Mouse (Mus musculus) large intestine, adult 2 months (tissue): ENCODE results near the gene Rnpc3. TPM values are rescaled to one million over a fixed set of nuclear protein-coding genes. Genes with fewer than 3 reads are reported as not detected.
"Not testable (repeated sequence)": the region's sequence is repeated elsewhere in the genome, so short reads cannot be mapped to it uniquely, and the experiment has no call there.

Experiments
- DNase-seq: peaks from one replicate; pipeline ENCODE4 v3.0.0-alpha.2; 2012; ENCODE audit warnings: low read depth, low spot score
- WGBS: fragments of 180-500 bp; shearing (Covaris S2); methylation state at CpG from one replicate; pipeline ENCODE4 v1.1.7; 2018; 5-methylcytosine and 5-hydroxymethylcytosine counted together
- polyA plus RNA-seq: library from polyadenylated mRNA; depleted of rRNA; stranded (reverse); fragments of >200 nt; gene quantifications from 2 replicates; pipeline ENCODE4 v1.2.3, GENCODE M21; 2012; rRNA removed

The Rnpc3 gene
- polyA plus RNA-seq: 3.9 and 5.8 TPM in 2 replicates

- peak; percentile 98 for DNase-seq
- under 1% methylated on average over 69 of the region's 70 CpGs for WGBS
These were observed at the start of gene Rnpc3 for GRCm38 (mm10) chr3:113629606-113630359. TSS of gene Rnpc3 (minus strand) at chr3:113630149.

- DNase-seq: no peak
These were observed 27.0 kb upstream of the Rnpc3 start for GRCm38 (mm10) chr3:113656940-113657339.

GRCm38 (mm10) chr3:113654335-113654734 is 24.4 kb upstream of the Rnpc3 start:
- DNase-seq: no peak
- 46% methylated on average over 3 of the region's 3 CpGs for WGBS

More at GRCm38 (mm10) chr3:113656940-113657339, 27.0 kb upstream of the Rnpc3 start:
- 73% methylated on average over 2 of the region's 2 CpGs for WGBS

GRCm38 (mm10) chr3:113651386-113651785 is 21.4 kb upstream of the Rnpc3 start:
- not testable (repeated sequence) for DNase-seq
- WGBS: 37% methylated on average over 3 of the region's 3 CpGs

GRCm38 (mm10) chr3:113639545-113639944 is 9.6 kb upstream of the Rnpc3 start:
- WGBS: 33% methylated on average over 1 of the region's 1 CpGs
- DNase-seq: no peak

- no peak for DNase-seq
These were observed 4.3 kb upstream of the Rnpc3 start for GRCm38 (mm10) chr3:113634220-113634619.

- no peak for DNase-seq
These were observed 1.7 kb upstream of the Rnpc3 start for GRCm38 (mm10) chr3:113631611-113632010.

- no peak for DNase-seq
- 3% methylated on average over 13 of the region's 13 CpGs for WGBS
These were observed 615 bp upstream of the Rnpc3 start for GRCm38 (mm10) chr3:113630564-113630963.

- WGBS: 94% methylated on average over 2 of the region's 2 CpGs
- DNase-seq: no peak
These were observed 23.4 kb downstream of the Rnpc3 start, which contains the start of gene Amy1 for GRCm38 (mm10) chr3:113606599-113606998. TSS of gene Amy1 (minus strand) at chr3:113606699.

- no peak for DNase-seq
- WGBS: 70% methylated on average over 1 of the region's 1 CpGs
These were observed 39.1 kb downstream of the Rnpc3 start for GRCm38 (mm10) chr3:113590844-113591243.

GRCm38 (mm10) chr3:113574578-113574977 is 55.4 kb downstream of the Rnpc3 start:
- DNase-seq: no peak
- WGBS: 61% methylated on average over 4 of the region's 4 CpGs

- DNase-seq: no peak
These were observed 55.8 kb downstream of the Rnpc3 start for GRCm38 (mm10) chr3:113574138-113574537.

GRCm38 (mm10) chr3:113572158-113572557 is 57.8 kb downstream of the Rnpc3 start:
- DNase-seq: no peak
- 23% methylated on average over 3 of the region's 3 CpGs for WGBS

More at GRCm38 (mm10) chr3:113574138-113574537, 55.8 kb downstream of the Rnpc3 start:
- 28% methylated on average over 2 of the region's 2 CpGs for WGBS

Other genes starting within 250 kb of the Rnpc3 start
- not detected in 2 replicates for gene Amy2a1, start 97.7 kb downstream of the Rnpc3 start, polyA plus RNA-seq
- 0.88 and 1.1 TPM in 2 replicates for gene Amy1, start 23.4 kb downstream of the Rnpc3 start, polyA plus RNA-seq